Mouse (Mus musculus): ENCODE results near the gene Zfand3.

GRCm38 (mm10) chr17:30070631-30071030, 66.1 kb downstream of the Zfand3 start:
- TF ChIP-seq CTCF (IDR thresholded peaks at IDR 0.05; ENCODE audit: borderline replicate concordance, insufficient read depth, low read depth, low read length) (no peak), POLR2A (IDR thresholded peaks at IDR 0.05; ENCODE audit: borderline replicate concordance, insufficient read depth, low read length) (no peak)

Data from cerebellum, adult 2 months (tissue).